Mouse (Mus musculus): ENCODE results near the gene Rab17.

Rab17 gene

DNA sequence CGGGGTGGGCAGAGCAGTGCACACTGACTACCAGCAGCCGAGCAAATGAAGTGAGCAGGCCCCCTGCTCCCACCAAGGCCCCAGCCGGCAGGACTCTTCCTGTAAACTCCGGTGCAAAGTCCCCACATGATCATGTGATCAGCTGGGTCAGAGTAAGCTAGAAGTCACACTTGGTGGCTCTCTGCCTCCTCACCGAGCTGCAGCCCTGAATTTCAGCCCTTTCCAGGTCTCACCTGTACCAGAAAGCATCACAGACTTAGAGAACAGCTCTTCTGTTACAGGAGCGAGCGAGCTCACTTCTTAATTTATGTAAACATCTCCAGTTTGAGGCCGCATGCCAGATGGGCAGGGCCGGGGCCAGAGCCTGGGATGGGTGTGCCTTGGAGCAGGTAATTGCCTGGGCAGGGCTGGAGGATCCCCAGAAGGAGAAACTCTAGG, at the start of gene Rab17:
TSS of gene Rab17 (minus strand) at position 315 of the 438 bp plus-strand sequence.
- DNase-seq = peak; percentile 73 to 83

GRCm38 (mm10) chr1:91017111-91017758, 47.8 kb upstream of the Rab17 start:
- DNase-seq = peak; percentile 51 to 69

- DNase-seq = peak in 1 of 2 experiments; percentile 29
Measured at GRCm38 (mm10) chr1:91015571-91015970, 46.1 kb upstream of the Rab17 start.

DNA sequence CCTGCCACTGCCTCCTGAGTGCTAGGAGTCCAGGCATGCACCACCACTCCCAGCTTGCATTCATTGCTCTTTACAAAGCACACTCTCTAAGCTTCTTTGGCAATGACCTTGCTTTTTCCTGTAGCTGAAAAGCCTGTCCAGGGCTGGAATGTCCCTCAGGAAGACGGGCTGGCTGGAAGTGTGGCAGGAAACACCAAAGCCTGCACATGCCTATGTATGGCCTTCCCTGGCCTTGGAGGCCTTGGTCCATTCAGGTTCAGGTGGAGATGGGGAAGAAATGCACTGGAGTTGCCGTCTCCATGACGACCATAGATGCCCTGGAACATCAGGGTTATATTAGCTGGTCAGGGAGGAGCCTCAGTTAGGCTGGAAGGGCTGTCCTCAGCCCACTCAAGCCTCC, 44.3 kb upstream of the Rab17 start:
- DNase-seq = peak in 1 of 2 experiments; percentile 42

- peak in 1 of 2 experiments; percentile 5 for DNase-seq
Measured at GRCm38 (mm10) chr1:91011336-91011735, 41.9 kb upstream of the Rab17 start.

- DNase-seq = no peak
Measured at GRCm38 (mm10) chr1:91010716-91011115, 41.3 kb upstream of the Rab17 start.

- no peak for DNase-seq
Measured at GRCm38 (mm10) chr1:91010216-91010615, 40.8 kb upstream of the Rab17 start.

DNA sequence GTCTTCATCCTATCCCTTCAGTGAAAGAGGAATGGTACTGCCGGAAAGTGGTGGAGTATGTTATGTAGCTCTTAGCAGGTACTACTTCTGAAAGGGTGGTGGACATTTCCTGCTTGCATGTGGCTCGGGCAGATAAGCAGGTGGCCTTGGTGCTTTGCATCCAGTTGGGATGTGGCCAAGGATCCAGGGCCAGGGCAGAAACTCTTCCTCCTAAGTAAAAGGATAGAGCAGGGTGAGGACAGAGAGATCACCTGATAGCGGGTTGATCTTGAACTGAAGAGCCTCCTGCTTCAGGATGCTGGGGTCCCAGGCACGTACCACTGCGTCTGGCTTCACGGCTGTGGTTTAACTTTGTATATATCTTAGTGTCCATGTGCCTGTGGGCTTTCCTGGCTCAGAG, 39.8 kb upstream of the Rab17 start:
- no peak for DNase-seq

DNA sequence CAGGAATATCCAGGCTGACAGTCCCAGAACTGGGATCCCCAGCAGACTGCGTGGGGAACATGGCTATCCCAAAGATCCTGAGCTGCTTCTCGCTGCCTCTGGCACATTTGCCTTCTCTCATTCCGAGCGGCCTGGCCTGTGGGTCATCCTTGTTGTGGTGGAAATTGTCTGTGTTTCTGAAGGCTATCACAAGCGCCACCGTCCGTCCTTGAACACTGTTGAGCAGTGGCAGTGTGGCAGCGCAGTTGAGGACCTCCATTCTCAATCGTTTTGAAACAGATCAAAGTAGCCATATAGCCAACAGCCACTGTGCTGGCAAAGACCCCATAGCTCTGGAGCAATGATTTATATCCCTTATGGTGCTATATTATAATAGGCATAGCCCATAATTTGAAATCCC, 39.3 kb upstream of the Rab17 start:
- DNase-seq = no peak

- no peak for DNase-seq
Measured at GRCm38 (mm10) chr1:91008147-91008682, 38.8 kb upstream of the Rab17 start.

DNA sequence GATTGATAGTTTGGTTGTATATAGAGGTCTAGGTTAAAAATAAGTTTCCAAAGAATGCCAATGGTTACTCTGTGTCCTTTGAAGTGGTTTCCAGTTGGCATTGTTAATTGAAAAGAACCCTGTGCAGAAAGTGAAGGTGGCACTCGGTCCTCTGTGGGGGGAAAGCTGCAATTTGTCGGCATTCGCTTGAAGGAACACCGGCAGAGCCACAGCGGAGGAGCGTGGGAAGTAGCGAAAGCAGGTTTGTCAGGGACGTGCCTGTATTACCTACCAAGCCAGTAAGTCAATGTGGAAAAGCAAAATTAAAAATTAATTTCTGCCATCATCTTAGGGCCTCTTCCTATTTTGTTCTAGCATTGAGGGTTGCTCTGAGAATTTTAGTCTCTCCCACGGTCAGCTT, 37.2 kb upstream of the Rab17 start:
- DNase-seq = no peak

DNA sequence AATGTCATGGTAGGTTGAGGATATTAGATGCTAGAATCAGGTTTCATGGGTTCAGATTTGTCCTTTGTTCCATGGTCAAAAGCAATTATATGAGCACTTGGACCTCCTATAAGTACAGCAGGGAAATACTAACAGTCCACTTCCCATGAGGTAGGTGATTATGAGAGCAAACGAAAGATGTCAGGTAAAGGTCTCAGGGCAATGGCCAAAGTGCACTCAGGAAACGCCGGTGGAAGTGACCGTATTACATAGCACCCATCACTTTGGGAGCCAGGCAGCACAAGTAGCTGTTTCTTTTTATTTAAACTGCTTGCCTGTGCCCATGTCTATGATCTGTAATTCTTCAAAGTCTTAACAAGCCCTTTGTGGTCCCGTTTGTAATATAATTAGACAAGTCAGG, 36.6 kb upstream of the Rab17 start:
- DNase-seq = no peak

- no peak for DNase-seq
Measured at GRCm38 (mm10) chr1:91003522-91004253, 34.2 kb upstream of the Rab17 start.

GRCm38 (mm10) chr1:91002641-91003040, 33.2 kb upstream of the Rab17 start:
- no peak for DNase-seq

DNA sequence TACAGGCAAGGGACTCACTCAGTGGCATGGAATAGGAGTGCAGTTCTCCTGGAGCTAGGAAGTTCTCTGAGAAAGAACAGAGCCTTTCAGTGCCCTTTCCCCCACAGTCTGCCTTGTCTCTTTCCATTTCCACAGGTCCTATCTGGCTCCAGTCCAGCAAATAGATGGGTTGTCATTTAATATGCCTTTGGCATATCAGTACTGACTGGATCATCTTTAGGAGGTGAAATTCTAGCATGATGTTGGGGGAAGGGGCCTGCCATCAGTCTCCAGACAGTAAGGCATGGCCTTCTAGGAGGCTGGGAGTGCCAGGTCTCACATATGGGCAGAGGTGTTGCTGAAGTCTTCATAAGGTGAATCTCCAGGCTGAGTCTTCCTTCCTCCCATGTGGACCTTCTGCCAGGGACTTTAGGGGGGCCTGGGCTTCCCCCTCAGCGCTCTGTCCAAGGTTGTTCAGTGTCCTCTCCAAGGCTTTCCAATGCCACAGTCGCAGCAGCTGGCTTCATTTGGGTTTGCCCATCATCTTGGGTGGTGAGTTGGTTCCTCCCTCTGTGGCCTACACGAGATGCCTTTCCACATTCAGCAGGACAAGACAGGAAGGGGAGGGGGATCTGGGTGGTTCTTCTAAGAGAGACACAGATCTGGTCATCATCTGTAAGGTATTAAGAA, 32.5 kb upstream of the Rab17 start:
- DNase-seq = no peak

- no peak for DNase-seq
Measured at GRCm38 (mm10) chr1:91001101-91001500, 31.6 kb upstream of the Rab17 start.

GRCm38 (mm10) chr1:90999911-91000601, 30.6 kb upstream of the Rab17 start:
- DNase-seq = no peak

GRCm38 (mm10) chr1:90998891-90999611, 29.6 kb upstream of the Rab17 start:
- peak in 1 of 2 experiments; percentile 9 for DNase-seq

- DNase-seq = peak; percentile 77 to 81
Measured at GRCm38 (mm10) chr1:90998268-90998890, 28.9 kb upstream of the Rab17 start, which contains the start of gene Lrrfip1. Gene Lrrfip1 (plus strand): TSS chr1:90998737.

DNA sequence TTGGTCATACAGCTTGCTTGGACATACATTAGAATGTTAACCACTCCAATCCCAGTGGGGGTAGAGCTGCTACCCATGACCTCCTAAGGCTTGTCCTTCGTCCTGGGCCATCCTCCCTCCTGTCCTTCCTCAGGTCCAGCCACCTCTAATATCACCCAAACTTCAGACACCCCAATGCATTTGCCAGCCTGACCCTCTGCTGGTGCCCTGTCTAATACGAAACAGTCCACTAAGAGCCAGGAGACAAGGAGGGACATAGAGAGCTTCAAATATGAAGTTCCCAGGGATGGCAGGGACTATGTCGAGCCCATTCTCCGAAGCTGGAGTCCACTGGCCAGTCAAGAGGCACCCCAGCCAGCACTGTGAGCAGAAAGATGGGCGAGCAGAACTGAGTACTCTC, 28.2 kb upstream of the Rab17 start:
- DNase-seq = no peak

GRCm38 (mm10) chr1:90997136-90997535, 27.7 kb upstream of the Rab17 start:
- DNase-seq = no peak

DNA sequence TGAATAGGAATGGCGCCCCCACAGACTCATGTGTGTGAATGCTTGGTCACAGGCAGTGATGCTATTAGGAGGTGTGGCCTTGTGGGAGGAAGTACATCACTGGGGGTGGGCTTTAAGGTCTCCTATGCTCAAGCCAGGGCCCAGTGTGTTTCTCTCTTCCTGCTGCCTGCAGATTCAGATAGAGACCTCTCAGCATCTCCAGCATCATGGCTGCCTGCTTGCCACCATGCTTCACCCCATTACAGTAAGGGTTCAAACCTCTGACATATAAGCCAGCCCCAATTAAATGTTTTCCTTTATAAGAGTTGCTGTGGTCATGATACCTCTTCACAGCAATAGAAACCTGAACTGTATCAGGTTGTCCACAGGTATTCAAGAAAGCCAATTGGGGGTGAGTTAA, 26.5 kb upstream of the Rab17 start:
- no peak for DNase-seq
